Comparison of ENCODE assay signal across 15 mouse cellular contexts in the genomic region with DNA sequence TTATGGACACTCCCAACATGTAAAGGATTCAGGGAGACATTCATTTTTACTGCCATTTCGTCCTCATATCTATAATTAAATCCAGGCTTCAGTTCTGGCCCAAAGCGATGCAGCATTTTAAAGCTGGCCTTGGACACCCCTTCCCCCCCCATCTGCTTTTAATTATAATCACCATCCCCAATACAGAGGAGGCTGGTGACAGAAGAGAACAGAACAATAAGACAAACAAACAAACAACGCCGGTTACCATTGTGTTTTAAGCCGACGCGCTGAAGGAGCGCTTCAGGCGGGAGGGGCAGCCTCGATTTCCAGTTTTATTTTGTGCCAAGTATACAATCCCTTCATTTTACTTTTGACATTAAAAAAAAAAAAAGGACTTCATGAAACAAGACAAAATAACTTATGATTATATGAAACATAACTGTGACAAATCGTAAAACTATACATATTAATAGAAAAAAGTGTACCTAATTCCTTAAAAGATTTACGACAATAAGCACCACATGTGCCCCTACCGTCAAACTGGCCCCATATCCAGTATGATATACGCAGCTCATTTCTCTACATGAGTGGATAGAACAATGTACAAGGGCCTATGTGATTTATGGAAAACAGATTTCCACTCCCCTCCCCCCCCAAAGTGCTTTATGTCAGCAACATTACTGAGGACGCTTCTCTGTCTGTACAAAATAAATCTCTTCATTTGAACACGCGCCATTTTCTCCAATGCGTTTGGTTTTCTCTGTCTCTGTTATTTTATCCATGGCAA.
DNase-seq lines count a peak whose midpoint lies in the region; ATAC-seq and TF ChIP-seq lines count a peak whose summit lies in the region.
"Had no signal": no experiment of that assay in that cellular context is flagged by ENCODE, and none has a peak within 500 bp of the region (broad histone marks: within the 10 kb centered on the region; RNA-seq: fewer than 3 reads in every experiment).

No protein-coding gene starts in this region.

- H3K9ac ChIP-seq in hindbrain, embryonic 11.5 days (ENCODE audit: low read depth, low read length), result no peak overlapping the region
- no peak overlapping the region for H3K9ac ChIP-seq in hindbrain, embryonic 14.5 days
- no peak overlapping the region for H3K9ac ChIP-seq in embryonic facial prominence, embryonic 15.5 days
- H3K9ac ChIP-seq in limb, embryonic 15.5 days, result no peak overlapping the region
- no peak overlapping the region for H3K9ac ChIP-seq in stomach, postnatal 0 days (ENCODE audit: low read length)
- H3K9ac ChIP-seq: forebrain, embryonic 13.5 days; hindbrain, embryonic 15.5 days had no signal

- no peak overlapping the region for H3K4me3 ChIP-seq in hindbrain, embryonic 11.5 days (ENCODE audit: low read depth, low read length)
- H3K4me3 ChIP-seq in hindbrain, embryonic 14.5 days (replicated peaks; ENCODE audit: low read length), result no peak overlapping the region
- H3K4me3 ChIP-seq in embryonic facial prominence, embryonic 15.5 days (replicated peaks), result no peak overlapping the region
- H3K4me3 ChIP-seq in limb, embryonic 15.5 days, result no peak overlapping the region
- no peak overlapping the region for H3K4me3 ChIP-seq in stomach, postnatal 0 days (ENCODE audit: low read depth, low read length)
- H3K4me3 ChIP-seq: forebrain, embryonic 13.5 days; hindbrain, embryonic 15.5 days had no signal

- DNase-seq in hindbrain, embryonic 11.5 days (ENCODE audit: low spot score), result peak; percentile 10
- no peak for DNase-seq in hindbrain, embryonic 14.5 days (ENCODE audit: low spot score)
- DNase-seq in brain, embryonic 14.5 days (ENCODE audit: low read depth), result peak; percentile 31
- no peak for DNase-seq in stomach, postnatal 0 days (ENCODE audit: low spot score)
- DNase-seq: cerebellum, adult 11-12 months; kidney, adult 11 months; kidney, postnatal 36 days; lung, adult 2 months; thymus, postnatal 36 days had no signal

- TF ChIP-seq POLR2A in brain, embryonic 14.5 days (IDR thresholded peaks at IDR 0.05; ENCODE audit: borderline replicate concordance, extremely low read depth, insufficient read depth, insufficient read length, poor library complexity, severe bottlenecking), result no peak

- no peak overlapping the region for H3K27ac ChIP-seq in hindbrain, embryonic 11.5 days (ENCODE audit: low read depth, low read length)
- H3K27ac ChIP-seq in hindbrain, embryonic 14.5 days, result no peak overlapping the region
- H3K27ac ChIP-seq in embryonic facial prominence, embryonic 15.5 days (replicated peaks), result peak overlapping the region; percentile 66
- no peak overlapping the region for H3K27ac ChIP-seq in limb, embryonic 15.5 days
- H3K27ac ChIP-seq in stomach, postnatal 0 days (replicated peaks), result no peak overlapping the region
- H3K27ac ChIP-seq: forebrain, embryonic 13.5 days; hindbrain, embryonic 15.5 days; macrophage had no signal

- no peaks in the 10 kb centered on the region for H3K4me1 ChIP-seq in hindbrain, embryonic 11.5 days (replicated peaks; ENCODE audit: control insufficient read depth, insufficient read depth, low read length)
- no peaks in the 10 kb centered on the region for H3K4me1 ChIP-seq in hindbrain, embryonic 14.5 days (replicated peaks; ENCODE audit: control insufficient read depth, insufficient read depth, low read length)
- no peaks in the 10 kb centered on the region; the same call in 1 of the 2 replicates for H3K4me1 ChIP-seq in embryonic facial prominence, embryonic 15.5 days
- H3K4me1 ChIP-seq in limb, embryonic 15.5 days, result peaks cover 8% of the 10 kb centered on the region
- no peaks in the 10 kb centered on the region for H3K4me1 ChIP-seq in stomach, postnatal 0 days (replicated peaks; ENCODE audit: control insufficient read depth, insufficient read depth)
- H3K4me1 ChIP-seq: hindbrain, embryonic 15.5 days had no signal

- TF ChIP-seq EP300 in stomach, postnatal 0 days (optimal IDR thresholded peaks at IDR 0.05), result no peak

- no peak for ATAC-seq in hindbrain, embryonic 11.5 days (ENCODE audit: low FRiP score)
- ATAC-seq in hindbrain, embryonic 14.5 days (ENCODE audit: low FRiP score), result no peak
- ATAC-seq in embryonic facial prominence, embryonic 15.5 days (ENCODE audit: insufficient number of reproducible peaks, low FRiP score, low TSS enrichment, low read depth), result peak; percentile 86
- no peak for ATAC-seq in limb, embryonic 15.5 days (ENCODE audit: insufficient number of reproducible peaks, low FRiP score, low TSS enrichment, low read depth)
- ATAC-seq in CD4-positive, CD25-positive, alpha-beta regulatory T cell, adult 4 months, result no peak
- ATAC-seq in stomach, postnatal 0 days (ENCODE audit: low FRiP score, low TSS enrichment), result no peak
- ATAC-seq: forebrain, embryonic 13.5 days had no signal

- no peaks in the 10 kb centered on the region for H3K9me3 ChIP-seq in hindbrain, embryonic 11.5 days (ENCODE audit: control insufficient read depth, low read length)
- H3K9me3 ChIP-seq in hindbrain, embryonic 14.5 days (ENCODE audit: control insufficient read depth, low read length), result no peaks in the 10 kb centered on the region
- no peaks in the 10 kb centered on the region for H3K9me3 ChIP-seq in embryonic facial prominence, embryonic 15.5 days (replicated peaks)
- no peaks in the 10 kb centered on the region for H3K9me3 ChIP-seq in limb, embryonic 15.5 days
- no peaks in the 10 kb centered on the region for H3K9me3 ChIP-seq in stomach, postnatal 0 days (ENCODE audit: control insufficient read depth, low read length)
- H3K9me3 ChIP-seq: forebrain, embryonic 13.5 days; hindbrain, embryonic 15.5 days had no signal

- H3K4me2 ChIP-seq in hindbrain, embryonic 11.5 days (replicated peaks; ENCODE audit: low read depth, low read length), result no peak overlapping the region
- no peak overlapping the region for H3K4me2 ChIP-seq in hindbrain, embryonic 14.5 days (replicated peaks)
- peak overlapping the region; percentile 27; the same call in 1 of the 2 replicates for H3K4me2 ChIP-seq in embryonic facial prominence, embryonic 15.5 days (replicated peaks)
- peak overlapping the region; percentile 24; the same call in 1 of the 2 replicates for H3K4me2 ChIP-seq in limb, embryonic 15.5 days
- H3K4me2 ChIP-seq in stomach, postnatal 0 days (replicated peaks; ENCODE audit: low read depth), result no peak overlapping the region
- H3K4me2 ChIP-seq: forebrain, embryonic 13.5 days; hindbrain, embryonic 15.5 days had no signal

- no peaks in the 10 kb centered on the region for H3K27me3 ChIP-seq in hindbrain, embryonic 11.5 days (ENCODE audit: control insufficient read depth, insufficient read depth, low read length)
- no peaks in the 10 kb centered on the region for H3K27me3 ChIP-seq in hindbrain, embryonic 14.5 days (ENCODE audit: control insufficient read depth, insufficient read depth, low read length)
- no peaks in the 10 kb centered on the region for H3K27me3 ChIP-seq in embryonic facial prominence, embryonic 15.5 days
- no peaks in the 10 kb centered on the region for H3K27me3 ChIP-seq in limb, embryonic 15.5 days
- peaks cover 3% of the 10 kb centered on the region; the same call in 1 of the 2 replicates for H3K27me3 ChIP-seq in stomach, postnatal 0 days (ENCODE audit: control insufficient read depth, insufficient read depth, low read length)
- H3K27me3 ChIP-seq: forebrain, embryonic 13.5 days; hindbrain, embryonic 15.5 days had no signal

- no peaks in the 10 kb centered on the region for H3K36me3 ChIP-seq in hindbrain, embryonic 11.5 days (ENCODE audit: control insufficient read depth, insufficient read depth, low read length)
- no peaks in the 10 kb centered on the region for H3K36me3 ChIP-seq in hindbrain, embryonic 14.5 days (replicated peaks; ENCODE audit: control insufficient read depth, insufficient read depth)
- H3K36me3 ChIP-seq in embryonic facial prominence, embryonic 15.5 days, result no peaks in the 10 kb centered on the region
- no peaks in the 10 kb centered on the region for H3K36me3 ChIP-seq in limb, embryonic 15.5 days
- H3K36me3 ChIP-seq in stomach, postnatal 0 days (ENCODE audit: control insufficient read depth, insufficient read depth, low read length), result no peaks in the 10 kb centered on the region
- H3K36me3 ChIP-seq: hindbrain, embryonic 15.5 days had no signal

- no peak for TF ChIP-seq CTCF in brain, embryonic 14.5 days (IDR thresholded peaks at IDR 0.05; ENCODE audit: borderline replicate concordance, extremely low read depth, insufficient read depth, insufficient read length)
- TF ChIP-seq CTCF in stomach, postnatal 0 days (IDR thresholded peaks at IDR 0.05; ENCODE audit: low read depth), result no peak

- 80% methylated on average over 18 of the region's 18 CpGs for WGBS in hindbrain, embryonic 11.5 days
- 72% methylated on average over 18 of the region's 18 CpGs for WGBS in hindbrain, embryonic 14.5 days
- WGBS in embryonic facial prominence, embryonic 15.5 days, result 36% methylated on average over 18 of the region's 18 CpGs
- WGBS in limb, embryonic 15.5 days, result 42% methylated on average over 18 of the region's 18 CpGs
- 88% methylated on average over 18 of the region's 18 CpGs for WGBS in stomach, postnatal 0 days

Comparison
In these comparisons a context has a peak if more than half of its experiments do, and no peak if none do; other contexts are left out.
1. DNase-seq: peak in hindbrain, embryonic 11.5 days (single experiment) and brain, embryonic 14.5 days (single experiment); none in hindbrain, embryonic 14.5 days (single experiment) and stomach, postnatal 0 days (single experiment).
2. H3K4me2 ChIP-seq: peak in embryonic facial prominence, embryonic 15.5 days (single experiment) and limb, embryonic 15.5 days (single experiment); none in hindbrain, embryonic 11.5 days (single experiment), hindbrain, embryonic 14.5 days (single experiment) and stomach, postnatal 0 days (single experiment).